Mouse (Mus musculus) stomach, postnatal 0 days (tissue): Measurements from ENCODE around the gene Hbq1b.

Experiments
- CTCF ChIP-seq: IDR thresholded peaks from 2 replicates; pipeline ENCODE4 v1.5.1; 2016; ENCODE audit warnings: antibody characterized with exemption, low read depth, mild to moderate bottlenecking, moderate library complexity
- EP300 ChIP-seq: optimal IDR thresholded peaks from 2 replicates; pipeline ENCODE3; 2016; ENCODE audit warnings: antibody characterized with exemption

DNA sequence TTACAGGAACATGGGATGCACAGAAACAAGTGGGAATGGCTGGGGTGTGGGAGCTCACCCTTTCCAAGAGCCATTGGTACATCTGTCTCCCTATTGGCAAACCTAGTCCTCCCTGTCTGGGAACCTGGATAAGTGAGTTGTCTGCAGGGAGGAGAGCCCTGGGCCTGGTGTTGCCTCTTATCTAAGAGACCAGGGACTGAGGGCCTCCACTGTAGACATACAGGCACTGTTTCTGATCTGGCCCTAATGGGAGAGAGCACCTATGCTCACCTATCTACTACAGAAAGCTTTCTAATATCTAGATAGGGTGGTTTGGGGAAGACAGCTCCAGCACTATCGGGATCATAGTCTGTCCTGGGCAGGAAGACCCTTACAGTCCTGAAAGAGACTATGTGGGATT is 30.6 kb upstream of the Hbq1b start:
- TF ChIP-seq CTCF (no peak), EP300 (no peak)
